Mouse (Mus musculus): ENCODE results near the gene Hspb3. TPM values are rescaled to one million over a fixed set of nuclear protein-coding genes. Genes with fewer than 3 reads are reported as not detected.

Gene Hspb3
- not detected for polyA plus RNA-seq (2012; fragmentation: generic; extraction: Trizol)
- long read RNA-seq, experiment 1, partial matches to known transcripts, result 0 of 1 reads
- long read RNA-seq, experiment 1, other reads (novel, unspliced or antisense), result 0 of 1 reads
- long read RNA-seq, experiment 2, result 0 reads

- no peak for TF ChIP-seq MYOG (IDR thresholded peaks at IDR 0.05; ENCODE audit: control insufficient read depth, extremely low read depth, insufficient read length)
- no peak for TF ChIP-seq CTCF (IDR thresholded peaks at IDR 0.05; ENCODE audit: control insufficient read depth, insufficient read depth, insufficient read length)
- no peak for TF ChIP-seq CEBPB (IDR thresholded peaks at IDR 0.05; ENCODE audit: low read depth)
- no peak for TF ChIP-seq USF1 (IDR thresholded peaks at IDR 0.05; ENCODE audit: low read depth)
- no peak for TF ChIP-seq FOSL1 (IDR thresholded peaks at IDR 0.05; ENCODE audit: insufficient read depth, low read length, poor library complexity, severe bottlenecking)
- TF ChIP-seq MYOD1 (IDR thresholded peaks at IDR 0.05; ENCODE audit: control insufficient read depth, insufficient read length, low read depth), result no peak
- TF ChIP-seq MAX (IDR thresholded peaks at IDR 0.05), result no peak
- H3K79me3 ChIP-seq (ENCODE audit: low read depth), result no peaks in the 10 kb centered on the region
- H3K4me3 ChIP-seq (ENCODE audit: insufficient read depth, poor library complexity, severe bottlenecking), result no peak within 1 kb of the TSS
- H3K27me3 ChIP-seq (ENCODE audit: control insufficient read depth, insufficient read depth, insufficient read length), result no peaks in the 10 kb centered on the region
- H3ac ChIP-seq (ENCODE audit: control insufficient read depth, insufficient read length, low read depth), result no peak within 1 kb of the TSS
- no peaks in the 10 kb centered on the region for H3K36me3 ChIP-seq (ENCODE audit: control insufficient read depth, insufficient read depth)
- H3K79me2 ChIP-seq (ENCODE audit: control insufficient read depth, insufficient read depth), result no peaks in the 10 kb centered on the region
Observed at GRCm38 (mm10) chr13:113663151-113663779, at the start of gene Hspb3. TSS of gene Hspb3 (minus strand) at chr13:113663676.

DNA sequence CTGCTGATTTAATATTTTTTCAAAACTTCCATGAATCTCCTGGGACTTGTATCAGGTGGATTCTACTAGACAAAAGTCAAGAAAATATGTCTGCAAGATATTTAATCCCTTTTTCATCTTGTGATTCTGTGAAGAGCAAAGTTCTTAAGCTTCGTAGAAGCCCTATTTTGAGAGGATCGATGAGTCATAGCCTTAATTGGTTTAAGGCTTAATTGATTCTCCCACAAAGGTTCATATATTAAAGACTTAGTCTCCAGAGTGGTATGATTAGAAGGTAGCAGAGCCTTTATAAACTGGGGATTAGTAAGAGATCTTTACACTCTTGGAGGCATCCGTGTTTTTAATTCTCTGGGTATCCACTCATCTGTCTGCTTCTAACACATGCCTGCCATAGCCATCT, 49.7 kb upstream of the Hspb3 start:
- TF ChIP-seq MYOG (IDR thresholded peaks at IDR 0.05; ENCODE audit: control insufficient read depth, extremely low read depth, insufficient read length) (no peak), MYOD1 (IDR thresholded peaks at IDR 0.05; ENCODE audit: control insufficient read depth, insufficient read length, low read depth) (no peak), CTCF (IDR thresholded peaks at IDR 0.05; ENCODE audit: control insufficient read depth, insufficient read depth, insufficient read length) (no peak), MAX (IDR thresholded peaks at IDR 0.05) (no peak), USF1 (IDR thresholded peaks at IDR 0.05; ENCODE audit: low read depth) (no peak), CEBPB (IDR thresholded peaks at IDR 0.05; ENCODE audit: low read depth) (no peak), FOSL1 (IDR thresholded peaks at IDR 0.05; ENCODE audit: insufficient read depth, low read length, poor library complexity, severe bottlenecking) (no peak)
- no peak overlapping the region for H3K4me3 ChIP-seq (ENCODE audit: insufficient read depth, poor library complexity, severe bottlenecking)
- no peaks in the 10 kb centered on the region for H3K27me3 ChIP-seq (ENCODE audit: control insufficient read depth, insufficient read depth, insufficient read length)
- H3K79me3 ChIP-seq (ENCODE audit: low read depth), result no peaks in the 10 kb centered on the region
- H3K79me2 ChIP-seq (ENCODE audit: control insufficient read depth, insufficient read depth), result no peaks in the 10 kb centered on the region
- H3ac ChIP-seq (ENCODE audit: control insufficient read depth, insufficient read length, low read depth), result no peak overlapping the region
- no peaks in the 10 kb centered on the region for H3K36me3 ChIP-seq (ENCODE audit: control insufficient read depth, insufficient read depth)

- TF ChIP-seq CTCF (IDR thresholded peaks at IDR 0.05; ENCODE audit: control insufficient read depth, insufficient read depth, insufficient read length) (no peak), FOSL1 (IDR thresholded peaks at IDR 0.05; ENCODE audit: insufficient read depth, low read length, poor library complexity, severe bottlenecking) (no peak), MAX (IDR thresholded peaks at IDR 0.05) (no peak), CEBPB (IDR thresholded peaks at IDR 0.05; ENCODE audit: low read depth) (no peak), USF1 (IDR thresholded peaks at IDR 0.05; ENCODE audit: low read depth) (no peak), MYOD1 (IDR thresholded peaks at IDR 0.05; ENCODE audit: control insufficient read depth, insufficient read length, low read depth) (no peak)
- Histone ChIP-seq H3K36me3 (ENCODE audit: control insufficient read depth, insufficient read depth) (no peaks in the 10 kb centered on the region), H3K27me3 (ENCODE audit: control insufficient read depth, insufficient read depth, insufficient read length) (no peaks in the 10 kb centered on the region), H3K79me2 (ENCODE audit: control insufficient read depth, insufficient read depth) (no peaks in the 10 kb centered on the region), H3K79me3 (ENCODE audit: low read depth) (no peaks in the 10 kb centered on the region), H3K4me3 (ENCODE audit: insufficient read depth, poor library complexity, severe bottlenecking) (no peak overlapping the region), H3ac (ENCODE audit: control insufficient read depth, insufficient read length, low read depth) (no peak overlapping the region)
Observed at GRCm38 (mm10) chr13:113706183-113706582, 42.7 kb upstream of the Hspb3 start.

DNA sequence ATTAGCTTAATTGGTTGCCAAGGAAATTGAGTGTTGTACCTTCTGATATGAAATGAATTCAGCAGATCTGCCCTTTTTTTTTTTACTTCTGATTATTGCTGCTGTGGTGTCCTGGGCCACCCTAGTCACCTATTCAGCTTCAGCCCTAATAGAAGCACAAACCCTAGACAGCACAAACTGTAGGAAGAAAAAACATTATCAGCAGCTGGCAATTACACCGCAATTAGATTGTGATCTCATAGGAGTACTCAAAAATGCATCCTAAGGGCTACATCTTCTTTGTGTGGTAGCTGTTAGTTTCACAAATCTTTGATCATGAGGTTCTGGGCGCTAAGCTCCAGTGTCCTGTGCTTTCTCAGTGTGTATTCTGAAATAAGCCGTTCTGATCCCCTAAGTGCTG, 37.7 kb upstream of the Hspb3 start:
- H3K79me3 ChIP-seq (ENCODE audit: low read depth), result no peaks in the 10 kb centered on the region
- no peak for TF ChIP-seq FOSL1 (IDR thresholded peaks at IDR 0.05; ENCODE audit: insufficient read depth, low read length, poor library complexity, severe bottlenecking)
- no peak for TF ChIP-seq MAX (IDR thresholded peaks at IDR 0.05)
- TF ChIP-seq MYOG (IDR thresholded peaks at IDR 0.05; ENCODE audit: control insufficient read depth, extremely low read depth, insufficient read length), result no peak
- no peak for TF ChIP-seq CEBPB (IDR thresholded peaks at IDR 0.05; ENCODE audit: low read depth)
- no peak for TF ChIP-seq MYOD1 (IDR thresholded peaks at IDR 0.05; ENCODE audit: control insufficient read depth, insufficient read length, low read depth)
- TF ChIP-seq USF1 (IDR thresholded peaks at IDR 0.05; ENCODE audit: low read depth), result no peak
- TF ChIP-seq CTCF (IDR thresholded peaks at IDR 0.05; ENCODE audit: control insufficient read depth, insufficient read depth, insufficient read length), result no peak
- H3K79me2 ChIP-seq (ENCODE audit: control insufficient read depth, insufficient read depth), result no peaks in the 10 kb centered on the region
- no peak overlapping the region for H3ac ChIP-seq (ENCODE audit: control insufficient read depth, insufficient read length, low read depth)
- H3K4me3 ChIP-seq (ENCODE audit: insufficient read depth, poor library complexity, severe bottlenecking), result no peak overlapping the region
- no peaks in the 10 kb centered on the region for H3K27me3 ChIP-seq (ENCODE audit: control insufficient read depth, insufficient read depth, insufficient read length)
- H3K36me3 ChIP-seq (ENCODE audit: control insufficient read depth, insufficient read depth), result no peaks in the 10 kb centered on the region

DNA sequence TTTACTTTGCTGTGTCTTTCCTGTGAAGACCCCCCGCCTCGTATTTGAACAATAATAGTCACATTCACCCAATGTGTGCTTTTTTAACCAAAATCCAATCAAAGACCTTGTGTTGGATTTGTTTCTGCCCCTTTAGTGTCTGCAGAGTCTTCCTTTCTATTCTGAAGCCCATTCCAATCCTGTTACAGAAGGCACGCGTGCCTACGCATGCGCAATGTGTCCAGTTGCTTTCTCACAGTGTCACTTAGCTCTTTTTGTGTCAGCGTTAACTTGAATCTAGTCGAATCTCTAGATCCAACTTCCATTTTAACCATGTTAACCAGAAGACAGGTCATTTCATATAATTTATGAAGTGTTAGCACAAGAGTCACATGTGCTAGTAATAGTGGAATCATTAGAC, 36.5 kb upstream of the Hspb3 start:
- H3ac ChIP-seq (ENCODE audit: control insufficient read depth, insufficient read length, low read depth), result no peak overlapping the region
- H3K36me3 ChIP-seq (ENCODE audit: control insufficient read depth, insufficient read depth), result no peaks in the 10 kb centered on the region
- no peaks in the 10 kb centered on the region for H3K27me3 ChIP-seq (ENCODE audit: control insufficient read depth, insufficient read depth, insufficient read length)
- H3K4me3 ChIP-seq (ENCODE audit: insufficient read depth, poor library complexity, severe bottlenecking), result no peak overlapping the region
- TF ChIP-seq USF1 (IDR thresholded peaks at IDR 0.05; ENCODE audit: low read depth), result no peak
- no peak for TF ChIP-seq CEBPB (IDR thresholded peaks at IDR 0.05; ENCODE audit: low read depth)
- no peak for TF ChIP-seq MYOG (IDR thresholded peaks at IDR 0.05; ENCODE audit: control insufficient read depth, extremely low read depth, insufficient read length)
- no peak for TF ChIP-seq MYOD1 (IDR thresholded peaks at IDR 0.05; ENCODE audit: control insufficient read depth, insufficient read length, low read depth)
- no peak for TF ChIP-seq MAX (IDR thresholded peaks at IDR 0.05)
- TF ChIP-seq FOSL1 (IDR thresholded peaks at IDR 0.05; ENCODE audit: insufficient read depth, low read length, poor library complexity, severe bottlenecking), result no peak
- no peak for TF ChIP-seq CTCF (IDR thresholded peaks at IDR 0.05; ENCODE audit: control insufficient read depth, insufficient read depth, insufficient read length)
- H3K79me3 ChIP-seq (ENCODE audit: low read depth), result no peaks in the 10 kb centered on the region
- no peaks in the 10 kb centered on the region for H3K79me2 ChIP-seq (ENCODE audit: control insufficient read depth, insufficient read depth)

Measured in C2C12 (cell line).